Mouse (Mus musculus) kidney, embryonic 16.5 days (tissue): ENCODE measurements around the gene Eno3. TPM values are rescaled to one million over a fixed set of nuclear protein-coding genes. Genes with fewer than 3 reads are reported as not detected.

Experiments used
- ATAC-seq: fragments of 200-750 bp; cut with Nextera tagmentation; 2 replicates; pipeline ENCODE4 v1.8.0; 2017; ENCODE audit warnings: moderate TSS enrichment; ENCODE audit not compliant: low FRiP score, low TSS enrichment
- H3K27ac ChIP-seq: fragments of 300-500 bp; sonication (generic); 2 replicates; pipeline ENCODE4 v1.5.1; 2014; ENCODE audit warnings: low read length
- H3K27me3 ChIP-seq: fragments of 300-500 bp; sonication (generic); 2 replicates; pipeline ENCODE4 v1.6.1; 2014; ENCODE audit warnings: low read length, control low read depth, mixed read lengths; ENCODE audit not compliant: insufficient read depth
- H3K36me3 ChIP-seq: fragments of 300-500 bp; sonication (generic); 2 replicates; pipeline ENCODE4 v1.6.1; 2014; ENCODE audit warnings: low read length, control low read depth, mixed read lengths; ENCODE audit not compliant: insufficient read depth
- H3K4me1 ChIP-seq: fragments of 300-500 bp; sonication (generic); 2 replicates; pipeline ENCODE4 v1.6.1; 2014; ENCODE audit warnings: low read length, control low read depth, mixed read lengths; ENCODE audit not compliant: insufficient read depth
- H3K4me2 ChIP-seq: fragments of 300-500 bp; sonication (generic); replicated peaks from 2 replicates; pipeline ENCODE4 v1.6.1; 2014; ENCODE audit warnings: low read depth, low read length
- H3K4me3 ChIP-seq: fragments of 300-500 bp; sonication (generic); 2 replicates; pipeline ENCODE4 v1.5.1; 2014; ENCODE audit warnings: mild to moderate bottlenecking, low read length
- H3K9ac ChIP-seq: fragments of 300-500 bp; sonication (generic); replicated peaks from 2 replicates; pipeline ENCODE4 v1.6.1; 2014; ENCODE audit warnings: low read length
- H3K9me3 ChIP-seq: fragments of 300-500 bp; sonication (generic); 2 replicates; pipeline ENCODE4 v1.6.1; 2016; ENCODE audit warnings: low read length, control low read depth
- WGBS: fragments of 180-500 bp; shearing (Covaris S2); extraction: QIAGEN DNeasy Blood & Tissue Kit; methylation state at CpG from one replicate; pipeline ENCODE4 v1.1.7; 2014; 5-methylcytosine and 5-hydroxymethylcytosine counted together
- polyA plus RNA-seq: library from polyadenylated mRNA; unstranded; fragments of >200 nt; fragmentation: Nextera tagmentation; extraction: Ambion mirVana; gene quantifications from 2 replicates; pipeline ENCODE4 v1.2.1, GENCODE M21; 2015

Gene Eno3
- polyA plus RNA-seq, 1 experiment from 2014 or later: 28.0 TPM

DNA sequence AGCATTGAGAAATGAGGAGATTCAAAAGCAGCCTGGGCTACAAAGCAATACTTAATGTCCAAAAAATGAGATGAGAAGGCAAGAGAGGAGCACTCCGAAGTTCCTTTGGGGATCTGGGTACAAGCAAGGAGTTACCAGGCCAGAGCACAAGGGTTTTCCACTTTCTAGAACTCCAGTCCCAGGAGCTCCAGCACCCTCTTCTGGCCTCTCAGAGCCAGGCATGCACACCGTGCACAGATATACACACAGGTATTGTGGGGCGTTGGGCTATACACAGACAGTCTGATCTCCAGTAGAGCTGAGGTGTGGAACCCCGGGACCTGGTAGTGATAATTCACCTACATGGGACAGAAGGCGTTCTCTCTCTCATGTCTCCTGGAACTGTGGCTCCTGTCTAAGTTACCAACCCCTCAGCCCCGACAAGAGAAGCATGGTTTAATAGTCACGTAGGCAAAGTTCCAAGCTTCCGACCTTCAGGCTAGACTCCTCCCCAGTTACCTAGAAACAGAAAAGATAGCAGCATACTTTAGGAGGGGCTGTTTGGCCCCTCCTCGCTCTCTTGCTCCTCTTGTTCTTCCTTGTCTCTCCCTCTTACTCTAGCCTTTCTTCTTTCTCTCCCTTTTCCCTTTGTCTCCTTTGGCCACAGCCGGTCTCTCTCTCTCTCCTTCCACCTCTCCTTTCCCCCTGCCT lies 33.8 kb upstream of the Eno3 start:
- Histone ChIP-seq H3K27ac (no peak overlapping the region), H3K4me3 (no peak overlapping the region), H3K27me3 (no peaks in the 10 kb centered on the region), H3K4me2 (no peak overlapping the region), H3K4me1 (peaks cover 7% of the 10 kb centered on the region; the same call in 1 of the 2 replicates), H3K9ac (no peak overlapping the region), H3K9me3 (no peaks in the 10 kb centered on the region), H3K36me3 (no peaks in the 10 kb centered on the region)
- ATAC-seq: no peak
- 86% methylated on average over 10 of the region's 10 CpGs for WGBS

DNA sequence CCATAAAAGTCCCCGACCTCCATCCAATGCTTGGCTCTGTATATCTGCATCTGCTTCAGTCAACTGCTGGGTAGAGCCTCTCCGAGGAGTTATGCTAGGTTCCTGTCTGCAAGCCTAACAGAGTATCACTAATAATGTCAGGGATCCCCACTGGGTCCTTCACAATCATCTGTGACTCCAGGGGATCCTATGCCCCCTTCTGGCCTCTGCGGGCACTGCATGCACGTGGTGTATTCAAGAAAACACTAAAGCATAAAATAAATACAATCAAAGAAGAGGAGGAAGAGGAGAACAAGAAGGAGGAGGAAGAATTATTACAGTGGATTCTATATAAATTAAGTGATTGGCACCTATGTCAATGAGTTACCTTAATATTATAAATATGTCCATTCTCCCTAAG lies 31.5 kb upstream of the Eno3 start:
- 49% methylated on average over 4 of the region's 4 CpGs for WGBS
- no peaks in the 10 kb centered on the region for H3K27me3 ChIP-seq
- no peak overlapping the region for H3K27ac ChIP-seq

DNA sequence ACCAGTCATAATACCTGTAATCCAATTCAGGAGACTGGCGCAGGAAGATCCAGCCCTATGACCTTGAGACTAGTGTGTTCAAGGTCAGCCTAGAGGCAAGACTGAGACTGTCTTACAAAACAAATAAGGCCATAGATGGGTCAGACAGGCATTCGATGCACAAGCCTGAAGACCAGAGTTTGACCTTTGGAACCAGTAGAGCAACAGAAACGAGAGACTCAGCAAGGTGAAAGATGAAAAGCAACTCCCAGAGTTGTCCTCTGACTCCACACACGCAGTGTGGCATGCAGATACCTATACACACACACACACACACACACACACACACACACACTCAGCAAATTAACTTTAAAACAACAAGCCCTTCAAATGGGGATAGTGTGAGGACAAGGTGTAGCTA lies 30.1 kb upstream of the Eno3 start:
- Histone ChIP-seq H3K36me3 (no peaks in the 10 kb centered on the region), H3K4me2 (no peak overlapping the region), H3K9me3 (no peaks in the 10 kb centered on the region), H3K9ac (no peak overlapping the region), H3K4me3 (no peak overlapping the region), H3K27me3 (no peaks in the 10 kb centered on the region), H3K27ac (no peak overlapping the region), H3K4me1 (peaks cover 5% of the 10 kb centered on the region; the same call in 1 of the 2 replicates)
- 48% methylated on average over 4 of the region's 4 CpGs for WGBS
- no peak for ATAC-seq

More for the DNA sequence above, 31.5 kb upstream of the Eno3 start:
- H3K4me1 ChIP-seq: peaks cover 7% of the 10 kb centered on the region; the same call in 1 of the 2 replicates
- no peak overlapping the region for H3K9ac ChIP-seq
- H3K4me2 ChIP-seq: no peak overlapping the region
- H3K4me3 ChIP-seq: no peak overlapping the region
- no peak for ATAC-seq
- no peaks in the 10 kb centered on the region for H3K9me3 ChIP-seq
- H3K36me3 ChIP-seq: no peaks in the 10 kb centered on the region

DNA sequence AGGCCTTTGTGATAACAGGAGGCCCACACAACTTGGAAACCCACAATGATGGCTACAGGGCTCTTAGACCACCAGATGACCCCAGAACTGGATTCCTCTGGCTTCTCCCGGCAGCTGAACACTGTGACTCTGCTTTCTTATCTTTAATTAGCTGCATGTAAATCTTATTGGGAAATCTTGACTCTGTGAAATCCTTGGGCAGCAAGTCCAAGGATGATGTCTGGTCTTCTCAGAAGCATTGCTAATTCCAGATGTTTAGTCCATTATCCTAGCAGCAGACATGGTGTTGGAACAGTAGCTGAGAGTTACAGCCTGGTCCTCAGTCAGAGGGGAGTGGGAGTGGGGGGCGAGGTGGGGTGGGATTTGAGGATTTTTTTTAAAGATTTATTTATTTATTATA lies 28.6 kb upstream of the Eno3 start:
- H3K4me3 ChIP-seq: no peak overlapping the region
- H3K9ac ChIP-seq: no peak overlapping the region
- no peak overlapping the region for H3K27ac ChIP-seq
- H3K4me2 ChIP-seq: no peak overlapping the region
- no peaks in the 10 kb centered on the region for H3K9me3 ChIP-seq
- no peaks in the 10 kb centered on the region for H3K4me1 ChIP-seq
- no peak for ATAC-seq
- no peaks in the 10 kb centered on the region for H3K36me3 ChIP-seq
- 70% methylated on average over 2 of the region's 2 CpGs for WGBS
- no peaks in the 10 kb centered on the region for H3K27me3 ChIP-seq

DNA sequence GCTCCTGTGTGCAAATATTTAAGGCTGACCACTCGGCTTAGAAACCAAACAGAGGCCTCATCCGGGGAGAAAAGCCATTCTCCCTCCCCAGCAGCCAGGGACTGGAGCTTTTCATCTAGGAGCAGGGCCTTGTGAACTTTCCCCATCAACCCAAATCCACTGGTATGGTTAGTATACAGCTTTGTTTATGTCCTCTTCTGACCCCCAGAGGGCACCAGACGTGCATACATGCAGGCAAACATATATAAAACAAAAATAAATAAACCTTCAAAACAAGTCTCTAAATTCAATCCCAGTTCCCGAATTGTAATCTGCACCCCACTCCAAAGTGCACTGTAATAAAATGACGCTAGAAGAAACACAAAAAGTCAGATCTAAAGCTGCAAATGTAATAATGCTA lies 27.4 kb upstream of the Eno3 start:
- WGBS: 52% methylated on average over 5 of the region's 5 CpGs
- H3K36me3 ChIP-seq: no peaks in the 10 kb centered on the region
- H3K9me3 ChIP-seq: no peaks in the 10 kb centered on the region
- H3K4me3 ChIP-seq: no peak overlapping the region
- H3K27ac ChIP-seq: no peak overlapping the region
- no peak for ATAC-seq
- no peak overlapping the region for H3K4me2 ChIP-seq
- H3K9ac ChIP-seq: no peak overlapping the region
- H3K4me1 ChIP-seq: no peaks in the 10 kb centered on the region
- no peaks in the 10 kb centered on the region for H3K27me3 ChIP-seq

DNA sequence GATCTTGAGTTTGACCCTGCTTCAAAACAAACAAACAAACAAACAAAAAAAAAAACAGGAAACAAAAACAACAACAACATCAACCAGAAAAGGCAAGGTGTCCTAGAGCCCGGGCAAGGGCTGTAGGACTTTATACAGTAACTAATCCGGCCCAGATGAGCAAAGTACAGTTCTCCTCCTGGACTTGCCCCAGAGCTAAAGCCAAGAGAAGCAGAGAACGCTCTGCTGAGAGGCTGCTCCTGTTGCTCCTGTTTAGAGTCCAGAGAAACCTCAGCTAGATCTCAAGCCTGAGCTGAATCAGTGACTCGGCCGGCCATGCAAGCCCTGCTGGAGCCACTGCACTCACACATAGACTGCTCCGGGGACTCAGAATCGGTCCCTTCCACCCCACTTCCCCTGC lies 26.9 kb upstream of the Eno3 start:
- no peaks in the 10 kb centered on the region for H3K4me1 ChIP-seq
- H3K36me3 ChIP-seq: no peaks in the 10 kb centered on the region
- no peak overlapping the region for H3K4me2 ChIP-seq
- H3K27ac ChIP-seq: no peak overlapping the region
- no peaks in the 10 kb centered on the region for H3K9me3 ChIP-seq
- ATAC-seq: no peak
- no peak overlapping the region for H3K4me3 ChIP-seq
- WGBS: 61% methylated on average over 7 of the region's 7 CpGs
- no peak overlapping the region for H3K9ac ChIP-seq
- no peaks in the 10 kb centered on the region for H3K27me3 ChIP-seq

DNA sequence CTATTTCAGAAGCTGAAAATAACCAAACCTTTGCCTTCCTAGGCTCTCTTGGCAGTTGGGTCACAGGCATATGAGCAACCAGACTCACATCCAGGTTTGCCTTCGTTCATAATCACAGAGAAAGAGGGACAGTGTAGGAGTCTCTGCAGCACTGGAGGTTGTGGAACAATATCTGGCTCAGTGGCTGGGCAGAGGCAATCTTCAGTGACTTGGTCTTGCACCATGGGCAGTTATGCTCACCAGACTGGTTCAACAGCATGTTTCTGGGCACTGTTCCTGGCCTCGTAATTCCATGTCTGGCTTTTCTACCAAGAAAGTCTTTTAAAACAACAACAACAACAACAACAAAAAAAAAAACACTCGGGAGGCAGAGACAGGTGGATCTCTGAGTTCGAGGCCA lies 21.4 kb upstream of the Eno3 start:
- 76% methylated on average over 4 of the region's 4 CpGs for WGBS
- no peaks in the 10 kb centered on the region for H3K36me3 ChIP-seq
- H3K27me3 ChIP-seq: no peaks in the 10 kb centered on the region
- no peak overlapping the region for H3K4me3 ChIP-seq
- H3K9me3 ChIP-seq: no peaks in the 10 kb centered on the region
- H3K9ac ChIP-seq: no peak overlapping the region
- no peak overlapping the region for H3K27ac ChIP-seq
- no peaks in the 10 kb centered on the region for H3K4me1 ChIP-seq
- no peak for ATAC-seq
- no peak overlapping the region for H3K4me2 ChIP-seq

DNA sequence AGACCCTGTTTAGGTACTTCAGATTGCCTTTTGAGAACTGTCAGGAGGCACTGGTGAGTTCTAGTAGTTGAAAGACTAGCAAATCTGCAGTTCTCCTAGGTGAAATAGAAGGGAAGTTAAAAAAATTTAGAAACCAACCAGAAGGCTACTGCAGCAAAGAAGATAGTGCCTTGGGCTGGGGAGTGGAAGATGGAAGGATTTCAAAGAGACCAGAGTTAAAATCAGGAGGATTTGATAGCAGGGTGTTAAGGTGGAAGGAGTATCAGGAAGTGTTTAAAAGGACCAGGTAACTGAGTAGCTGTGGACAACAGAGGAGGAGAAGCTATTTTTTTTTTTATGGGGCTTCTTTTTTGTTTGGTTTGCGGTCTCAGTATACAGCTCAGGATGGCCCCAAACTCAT lies 19.2 kb upstream of the Eno3 start:
- Histone ChIP-seq H3K4me1 (no peaks in the 10 kb centered on the region), H3K4me2 (no peak overlapping the region), H3K36me3 (no peaks in the 10 kb centered on the region), H3K9ac (no peak overlapping the region), H3K4me3 (no peak overlapping the region), H3K27me3 (no peaks in the 10 kb centered on the region), H3K27ac (no peak overlapping the region), H3K9me3 (no peaks in the 10 kb centered on the region)
- WGBS: 90% methylated on average over 1 of the region's 1 CpGs
- ATAC-seq: no peak

DNA sequence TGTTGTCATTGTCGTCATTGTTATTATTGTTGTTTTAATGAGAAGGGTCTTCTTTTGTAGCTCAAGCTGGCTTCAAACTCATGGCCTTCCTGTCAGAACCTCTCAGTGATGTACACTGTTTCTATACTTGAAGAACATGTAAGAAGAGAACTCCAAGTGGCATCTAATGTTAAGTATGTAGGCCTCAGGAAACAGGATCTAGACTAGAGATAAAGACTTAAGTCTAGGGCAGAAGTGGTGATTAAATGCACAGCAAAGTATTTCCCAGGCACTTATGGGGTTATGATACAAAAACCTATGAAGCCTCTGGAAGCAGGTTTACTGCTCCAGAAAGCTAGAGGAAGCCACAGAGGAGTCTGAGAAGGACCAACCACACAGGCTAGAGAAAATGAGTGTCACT lies 18.7 kb upstream of the Eno3 start:
- WGBS: 85% methylated on average over 1 of the region's 1 CpGs
- Histone ChIP-seq H3K36me3 (0 out of 2 replicates have a peak, but pooled peaks cover 3% of the 10 kb centered on the region), H3K27ac (no peak overlapping the region), H3K4me2 (no peak overlapping the region), H3K4me1 (no peaks in the 10 kb centered on the region), H3K27me3 (no peaks in the 10 kb centered on the region), H3K9me3 (no peaks in the 10 kb centered on the region), H3K9ac (no peak overlapping the region), H3K4me3 (no peak overlapping the region)
- no peak for ATAC-seq

DNA sequence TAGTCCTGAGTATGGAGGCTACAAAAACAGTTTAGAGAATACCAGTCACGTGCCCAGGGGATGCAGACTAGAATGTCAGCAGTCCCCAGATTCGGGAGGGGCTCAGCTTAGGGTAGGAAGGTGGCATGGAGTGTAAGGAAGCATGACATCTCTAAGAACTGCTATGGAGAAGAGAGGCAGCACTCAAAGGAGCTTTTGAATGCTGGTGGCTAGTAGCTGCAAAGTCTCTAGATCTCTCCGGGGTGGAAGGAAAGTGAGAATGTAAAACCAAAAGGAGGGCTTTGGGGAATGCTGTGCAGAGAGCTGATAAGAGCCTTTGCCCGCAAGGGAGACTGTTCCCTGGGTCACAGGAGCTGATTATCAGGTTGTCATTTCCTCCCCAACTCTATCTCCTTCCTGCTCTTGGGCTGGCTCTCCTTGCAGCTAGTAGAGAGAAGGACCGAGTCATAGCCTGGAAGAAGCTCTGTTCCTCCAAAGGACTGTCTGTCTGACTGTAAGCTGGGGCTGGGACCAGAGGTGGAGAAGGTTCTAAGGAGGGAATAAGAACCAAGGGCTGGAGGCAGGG lies 18.2 kb upstream of the Eno3 start, which contains the start of gene Gp1ba:
TSS of gene Gp1ba (plus strand) at position 409 of the 565 bp plus-strand sequence.
- H3K27ac ChIP-seq: no peak within 1 kb of the TSS
- 39% methylated on average over 5 of the region's 5 CpGs for WGBS
- H3K9me3 ChIP-seq: no peaks in the 10 kb centered on the region
- H3K9ac ChIP-seq: no peak within 1 kb of the TSS
- H3K4me3 ChIP-seq: no peak within 1 kb of the TSS
- no peaks in the 10 kb centered on the region for H3K27me3 ChIP-seq
- H3K36me3 ChIP-seq: 0 out of 2 replicates have a peak, but pooled peaks cover 8% of the 10 kb centered on the region
- ATAC-seq: no peak
- H3K4me1 ChIP-seq: no peaks in the 10 kb centered on the region
- H3K4me2 ChIP-seq: no peak within 1 kb of the TSS
